Mouse (Mus musculus): ENCODE measurements around the gene Gm10337. TPM values are rescaled to one million over a fixed set of nuclear protein-coding genes. Genes with fewer than 3 reads are reported as not detected.

Gm10337 gene
- polyA plus RNA-seq, 1 experiment from 2014 or later = not detected

GRCm38 (mm10) chr15:102524892-102525485 lies 21.5 kb downstream of the Gm10337 start, which contains the start of gene Npff:
Gene Npff, minus strand, starts transcription at chr15:102524942.
- no peak within 1 kb of the TSS for H3K4me3 ChIP-seq
- no peak for DNase-seq (ENCODE audit: low spot score)
- no peaks in the 10 kb centered on the region for H3K27me3 ChIP-seq (ENCODE audit: insufficient read depth, poor library complexity, severe bottlenecking)
- H3K9me3 ChIP-seq = no peaks in the 10 kb centered on the region
- 7% methylated on average over 3 of the region's 3 CpGs for WGBS
- no peak within 1 kb of the TSS for H3K27ac ChIP-seq
- H3K36me3 ChIP-seq = peaks cover 72% of the 10 kb centered on the region
- peaks cover 11% of the 10 kb centered on the region for H3K4me1 ChIP-seq

- no peaks in the 10 kb centered on the region for H3K27me3 ChIP-seq (ENCODE audit: insufficient read depth, poor library complexity, severe bottlenecking)
- H3K27ac ChIP-seq = no peak overlapping the region
- no peak for DNase-seq (ENCODE audit: low spot score)
- peaks cover 72% of the 10 kb centered on the region for H3K36me3 ChIP-seq
- H3K4me3 ChIP-seq = no peak overlapping the region
- 77% methylated on average over 6 of the region's 6 CpGs for WGBS
- no peaks in the 10 kb centered on the region for H3K9me3 ChIP-seq
- 0 out of 2 replicates have a peak, but pooled peaks cover 2% of the 10 kb centered on the region for H3K4me1 ChIP-seq
Measured at GRCm38 (mm10) chr15:102526111-102527002, 22.8 kb downstream of the Gm10337 start.

- Histone ChIP-seq H3K36me3 (peaks cover 70% of the 10 kb centered on the region), H3K4me3 (no peak overlapping the region), H3K27me3 (ENCODE audit: insufficient read depth, poor library complexity, severe bottlenecking) (no peaks in the 10 kb centered on the region), H3K4me1 (0 out of 2 replicates have a peak, but pooled peaks cover 2% of the 10 kb centered on the region), H3K27ac (no peak overlapping the region), H3K9me3 (no peaks in the 10 kb centered on the region)
- DNase-seq (ENCODE audit: low spot score) = no peak
- WGBS = 70% methylated on average over 3 of the region's 3 CpGs
Measured at GRCm38 (mm10) chr15:102527936-102528335, 24.4 kb downstream of the Gm10337 start.

- H3K4me1 ChIP-seq = 0 out of 2 replicates have a peak, but pooled peaks cover 2% of the 10 kb centered on the region
- H3K36me3 ChIP-seq = peaks cover 73% of the 10 kb centered on the region
- H3K27ac ChIP-seq = no peak overlapping the region
- H3K9me3 ChIP-seq = no peaks in the 10 kb centered on the region
- no peak overlapping the region for H3K4me3 ChIP-seq
- no peak for DNase-seq (ENCODE audit: low spot score)
- WGBS = 100% methylated on average over 1 of the region's 1 CpGs
- no peaks in the 10 kb centered on the region for H3K27me3 ChIP-seq (ENCODE audit: insufficient read depth, poor library complexity, severe bottlenecking)
Measured at GRCm38 (mm10) chr15:102528396-102528795, 24.9 kb downstream of the Gm10337 start.

- no peaks in the 10 kb centered on the region for H3K27me3 ChIP-seq (ENCODE audit: insufficient read depth, poor library complexity, severe bottlenecking)
- peaks cover 76% of the 10 kb centered on the region for H3K36me3 ChIP-seq
- no peak overlapping the region for H3K4me3 ChIP-seq
- DNase-seq (ENCODE audit: low spot score) = peak; percentile 60
- H3K4me1 ChIP-seq = no peaks in the 10 kb centered on the region
- H3K27ac ChIP-seq = no peak overlapping the region
- 79% methylated on average over 4 of the region's 4 CpGs for WGBS
- H3K9me3 ChIP-seq = no peaks in the 10 kb centered on the region
Measured at GRCm38 (mm10) chr15:102530566-102530965, 27.0 kb downstream of the Gm10337 start.

GRCm38 (mm10) chr15:102531586-102531985 lies 28.1 kb downstream of the Gm10337 start:
- peak; percentile 7 for DNase-seq (ENCODE audit: low spot score)
- WGBS = 89% methylated on average over 4 of the region's 4 CpGs
- no peaks in the 10 kb centered on the region for H3K27me3 ChIP-seq (ENCODE audit: insufficient read depth, poor library complexity, severe bottlenecking)
- H3K36me3 ChIP-seq = peaks cover 86% of the 10 kb centered on the region
- H3K4me3 ChIP-seq = no peak overlapping the region
- no peaks in the 10 kb centered on the region for H3K4me1 ChIP-seq
- no peaks in the 10 kb centered on the region for H3K9me3 ChIP-seq
- no peak overlapping the region for H3K27ac ChIP-seq

- H3K9me3 ChIP-seq = no peaks in the 10 kb centered on the region
- no peak overlapping the region for H3K4me3 ChIP-seq
- peak; percentile 51 for DNase-seq (ENCODE audit: low spot score)
- no peaks in the 10 kb centered on the region for H3K4me1 ChIP-seq
- H3K27ac ChIP-seq = no peak overlapping the region
- WGBS = 90% methylated on average over 3 of the region's 3 CpGs
- H3K36me3 ChIP-seq = peaks cover 90% of the 10 kb centered on the region
- no peaks in the 10 kb centered on the region for H3K27me3 ChIP-seq (ENCODE audit: insufficient read depth, poor library complexity, severe bottlenecking)
Measured at GRCm38 (mm10) chr15:102532106-102532900, 28.8 kb downstream of the Gm10337 start.

GRCm38 (mm10) chr15:102533926-102534325 lies 30.4 kb downstream of the Gm10337 start:
- Histone ChIP-seq H3K9me3 (no peaks in the 10 kb centered on the region), H3K27me3 (ENCODE audit: insufficient read depth, poor library complexity, severe bottlenecking) (no peaks in the 10 kb centered on the region), H3K36me3 (peaks cover 81% of the 10 kb centered on the region), H3K27ac (no peak overlapping the region), H3K4me3 (no peak overlapping the region), H3K4me1 (no peaks in the 10 kb centered on the region)
- peak; percentile 68 for DNase-seq (ENCODE audit: low spot score)
- WGBS = 91% methylated on average over 7 of the region's 7 CpGs

GRCm38 (mm10) chr15:102544801-102545200 lies 41.3 kb downstream of the Gm10337 start:
- H3K27me3 ChIP-seq (ENCODE audit: insufficient read depth, poor library complexity, severe bottlenecking) = no peaks in the 10 kb centered on the region
- no peak overlapping the region for H3K4me3 ChIP-seq
- 91% methylated on average over 4 of the region's 4 CpGs for WGBS
- no peak for DNase-seq (ENCODE audit: low spot score)
- peaks cover 81% of the 10 kb centered on the region for H3K36me3 ChIP-seq
- no peak overlapping the region for H3K27ac ChIP-seq
- no peaks in the 10 kb centered on the region for H3K4me1 ChIP-seq
- H3K9me3 ChIP-seq = no peaks in the 10 kb centered on the region

GRCm38 (mm10) chr15:102546246-102546645 lies 42.7 kb downstream of the Gm10337 start:
- H3K9me3 ChIP-seq = no peaks in the 10 kb centered on the region
- H3K36me3 ChIP-seq = peaks cover 74% of the 10 kb centered on the region
- no peak for DNase-seq (ENCODE audit: low spot score)
- H3K4me3 ChIP-seq = no peak overlapping the region
- WGBS = 92% methylated on average over 3 of the region's 3 CpGs
- H3K27me3 ChIP-seq (ENCODE audit: insufficient read depth, poor library complexity, severe bottlenecking) = no peaks in the 10 kb centered on the region
- H3K4me1 ChIP-seq = no peaks in the 10 kb centered on the region
- H3K27ac ChIP-seq = no peak overlapping the region

- H3K27ac ChIP-seq = no peak overlapping the region; the same call in 1 of the 2 replicates
- no peak overlapping the region for H3K4me3 ChIP-seq
- 82% methylated on average over 3 of the region's 3 CpGs for WGBS
- H3K36me3 ChIP-seq = peaks cover 74% of the 10 kb centered on the region
- no peak for DNase-seq (ENCODE audit: low spot score)
- no peaks in the 10 kb centered on the region for H3K9me3 ChIP-seq
- H3K4me1 ChIP-seq = no peaks in the 10 kb centered on the region
- no peaks in the 10 kb centered on the region for H3K27me3 ChIP-seq (ENCODE audit: insufficient read depth, poor library complexity, severe bottlenecking)
Measured at GRCm38 (mm10) chr15:102546677-102547427, 43.3 kb downstream of the Gm10337 start.

GRCm38 (mm10) chr15:102547478-102547877 lies 44.0 kb downstream of the Gm10337 start:
- no peaks in the 10 kb centered on the region for H3K27me3 ChIP-seq (ENCODE audit: insufficient read depth, poor library complexity, severe bottlenecking)
- H3K36me3 ChIP-seq = peaks cover 74% of the 10 kb centered on the region
- H3K27ac ChIP-seq = no peak overlapping the region
- 93% methylated on average over 3 of the region's 3 CpGs for WGBS
- DNase-seq (ENCODE audit: low spot score) = no peak
- H3K4me3 ChIP-seq = no peak overlapping the region
- no peaks in the 10 kb centered on the region for H3K4me1 ChIP-seq
- no peaks in the 10 kb centered on the region for H3K9me3 ChIP-seq
